Mouse (Mus musculus) liver, adult (tissue): ENCODE measurements at regions not wholly inside any gene's neighbourhood (a gene's known extent, or its start where the extent isn't known, plus 50 kb on each side); places are given as distances from the start of the nearest gene placed in this dataset.

Experiments
- GATA4 ChIP-seq: IDR thresholded peaks from 2 replicates; pipeline ENCODE4 v1.6.1; 2014; ENCODE audit warnings: mild to moderate bottlenecking, low read length; ENCODE audit not compliant: insufficient replicate concordance

- TF ChIP-seq GATA4: no peak
Measured at GRCm38 (mm10) chr13:102449416-102450121, 243.8 kb upstream of the Cd180 start.

- no peak for TF ChIP-seq GATA4
Measured at GRCm38 (mm10) chr13:102451176-102451575, 242.2 kb upstream of the Cd180 start.

GRCm38 (mm10) chr13:102458711-102459110 lies 234.6 kb upstream of the Cd180 start:
- no peak for TF ChIP-seq GATA4

GRCm38 (mm10) chr13:102463993-102464392 lies 229.4 kb upstream of the Cd180 start:
- no peak for TF ChIP-seq GATA4

- no peak for TF ChIP-seq GATA4
Measured at GRCm38 (mm10) chr13:102481906-102482305, 211.5 kb upstream of the Cd180 start.

- no peak for TF ChIP-seq GATA4
Measured at GRCm38 (mm10) chr13:102482451-102482850, 210.9 kb upstream of the Cd180 start.

- TF ChIP-seq GATA4: no peak
Measured at GRCm38 (mm10) chr13:102487416-102488097, 205.8 kb upstream of the Cd180 start.

GRCm38 (mm10) chr13:102491370-102491769 lies 202.0 kb upstream of the Cd180 start:
- TF ChIP-seq GATA4: no peak

- TF ChIP-seq GATA4: no peak
Measured at GRCm38 (mm10) chr13:102504157-102504947, 189.0 kb upstream of the Cd180 start.

GRCm38 (mm10) chr13:102507226-102507625 lies 186.1 kb upstream of the Cd180 start:
- no peak for TF ChIP-seq GATA4

- TF ChIP-seq GATA4: no peak
Measured at GRCm38 (mm10) chr13:102507916-102508315, 185.4 kb upstream of the Cd180 start.

- TF ChIP-seq GATA4: no peak
Measured at GRCm38 (mm10) chr13:102510733-102511279, 182.6 kb upstream of the Cd180 start.

- no peak for TF ChIP-seq GATA4
Measured at GRCm38 (mm10) chr13:102518169-102518882, 175.0 kb upstream of the Cd180 start.

GRCm38 (mm10) chr13:102521427-102521826 lies 171.9 kb upstream of the Cd180 start:
- TF ChIP-seq GATA4: no peak

GRCm38 (mm10) chr13:102522080-102522479 lies 171.3 kb upstream of the Cd180 start:
- TF ChIP-seq GATA4: no peak
